Mouse (Mus musculus) urinary bladder, adult 18-20 months (tissue): ENCODE results near the gene Cdh16.
"Not testable (repeated sequence)": the region's sequence is repeated elsewhere in the genome, so short reads cannot be mapped to it uniquely, and the experiment has no call there.

Source experiments
- DNase-seq, 2 experiments: peaks; one replicate each; pipeline ENCODE4 v3.0.0; 2022; ENCODE audit warnings: low spot score in 2 of 2, mixed read lengths in 2 of 2

Gene Cdh16

GRCm38 (mm10) chr8:104624161-104624560 is at the start of gene Cdh16:
Gene Cdh16 (minus strand): TSS chr8:104624396.
- no peak for DNase-seq

GRCm38 (mm10) chr8:104655614-104656013 is 31.4 kb upstream of the Cdh16 start:
- no peak for DNase-seq

- DNase-seq: peak in 1 of 2 experiments; percentile 45
These were observed 30.8 kb upstream of the Cdh16 start for GRCm38 (mm10) chr8:104654984-104655383.

GRCm38 (mm10) chr8:104644187-104644586 is 20.0 kb upstream of the Cdh16 start:
- DNase-seq: not testable (repeated sequence)

- DNase-seq: no peak
These were observed 18.1 kb upstream of the Cdh16 start for GRCm38 (mm10) chr8:104642324-104642654.

GRCm38 (mm10) chr8:104641426-104642323 is 17.5 kb upstream of the Cdh16 start, which contains the start of gene Ciao2b:
Gene Ciao2b (minus strand): TSS chr8:104641965.
- DNase-seq: peak; percentile 80 to 84

GRCm38 (mm10) chr8:104640831-104641370 is 16.7 kb upstream of the Cdh16 start:
- no peak for DNase-seq

GRCm38 (mm10) chr8:104640241-104640640 is 16.0 kb upstream of the Cdh16 start:
- no peak for DNase-seq

- DNase-seq: no peak
These were observed 13.8 kb upstream of the Cdh16 start for GRCm38 (mm10) chr8:104638010-104638409.

GRCm38 (mm10) chr8:104635004-104635710 is 11.0 kb upstream of the Cdh16 start:
- DNase-seq: no peak

- no peak for DNase-seq
These were observed 9.1 kb upstream of the Cdh16 start for GRCm38 (mm10) chr8:104633156-104633744.

GRCm38 (mm10) chr8:104632486-104632885 is 8.3 kb upstream of the Cdh16 start:
- no peak for DNase-seq

- DNase-seq: no peak
These were observed 7.8 kb upstream of the Cdh16 start for GRCm38 (mm10) chr8:104631975-104632374.

GRCm38 (mm10) chr8:104630981-104631663 is 6.9 kb upstream of the Cdh16 start, which contains the start of gene Rrad:
Gene Rrad (minus strand): TSS chr8:104631327.
- DNase-seq: peak; percentile 26 to 30

- no peak for DNase-seq
These were observed 6.4 kb upstream of the Cdh16 start for GRCm38 (mm10) chr8:104630574-104630973.

GRCm38 (mm10) chr8:104630111-104630479 is 5.9 kb upstream of the Cdh16 start:
- DNase-seq: no peak

- no peak for DNase-seq
These were observed 5.3 kb upstream of the Cdh16 start for GRCm38 (mm10) chr8:104629306-104630110.

- no peak for DNase-seq
These were observed 4.2 kb upstream of the Cdh16 start for GRCm38 (mm10) chr8:104628402-104628801.

GRCm38 (mm10) chr8:104627065-104627740 is 3.0 kb upstream of the Cdh16 start:
- DNase-seq: no peak

GRCm38 (mm10) chr8:104620765-104621164 is 3.4 kb downstream of the Cdh16 start:
- no peak for DNase-seq
